Mouse (Mus musculus) kidney, postnatal 14 days (tissue): Measurements from ENCODE around the gene Arhgef3.
A peak's percentile ranks its signal among the peaks of the same experiment; 100 is the strongest.

ENCODE experiments used
- DNase-seq: peaks from one replicate; pipeline ENCODE4 v3.0.0; 2022; ENCODE audit warnings: mixed read lengths

Gene Arhgef3

DNA sequence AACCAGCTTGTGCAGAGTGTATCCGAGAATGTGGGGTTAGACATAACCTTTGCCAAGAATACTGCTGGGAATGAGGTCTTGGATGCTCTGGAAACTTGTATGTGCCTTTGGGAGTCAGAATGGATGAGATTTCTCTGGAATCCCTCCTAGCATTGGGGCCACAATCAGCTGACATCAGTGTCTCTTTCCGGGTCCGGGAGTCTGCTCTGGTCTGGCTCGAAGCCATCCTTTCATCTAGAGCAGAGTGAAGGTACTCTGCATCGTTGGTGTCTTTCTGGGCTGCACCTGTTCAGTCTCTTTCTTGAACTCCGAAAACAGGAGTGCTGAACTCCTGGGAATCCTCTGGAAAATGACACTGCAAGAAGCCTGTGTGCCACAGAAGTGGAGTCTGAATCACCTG is 1.3 kb downstream of the Arhgef3 start:
- no peak for DNase-seq

DNA sequence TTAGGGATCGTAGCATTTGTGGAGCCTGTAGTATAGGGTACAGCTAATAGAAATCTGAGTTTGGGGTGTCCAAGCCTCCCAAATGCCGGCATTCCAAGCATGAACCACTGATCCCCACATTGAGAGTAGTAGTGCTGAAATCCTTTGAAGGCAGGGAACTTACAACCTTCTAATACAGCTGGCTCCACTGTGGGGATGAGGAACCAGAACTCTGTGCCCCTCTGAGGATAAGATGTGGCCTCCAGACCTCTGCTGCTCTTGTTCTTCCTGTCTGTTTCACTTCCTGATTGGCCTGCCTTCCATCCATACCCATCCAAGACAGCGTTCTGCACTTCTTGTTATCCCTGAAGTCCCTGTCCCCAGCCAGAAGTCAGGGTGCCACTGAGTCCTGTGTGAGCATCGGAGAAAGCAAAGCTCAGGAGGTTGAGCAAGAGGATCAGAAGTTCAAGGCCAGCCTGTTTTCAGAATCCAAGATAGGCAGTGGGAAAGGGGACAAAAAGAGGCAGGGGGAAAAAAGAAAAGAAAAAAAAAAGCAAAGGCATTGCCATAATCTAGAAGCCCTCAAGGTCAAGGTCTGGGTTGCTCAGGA is 2.0 kb downstream of the Arhgef3 start:
- DNase-seq: no peak

DNA sequence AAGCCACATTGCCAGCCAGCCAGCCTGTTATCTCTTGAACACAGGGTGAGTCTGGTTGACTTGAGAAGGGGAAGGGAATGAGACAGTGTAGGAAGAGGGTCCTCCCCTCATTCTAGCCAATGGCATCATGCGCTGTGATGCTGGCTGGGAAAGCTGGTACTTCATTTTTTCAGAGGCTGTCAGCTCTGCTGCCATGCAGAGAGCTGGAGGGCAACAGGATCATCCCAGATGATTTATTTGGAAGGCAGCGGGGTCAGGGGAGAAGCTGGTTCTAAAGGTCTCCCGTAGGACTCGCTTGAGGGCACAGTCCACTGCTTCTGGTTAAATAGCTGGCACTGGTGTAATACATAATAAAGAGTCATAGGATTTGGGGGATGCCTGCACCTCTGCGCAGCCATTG is 3.8 kb downstream of the Arhgef3 start:
- peak; percentile 51 for DNase-seq

DNA sequence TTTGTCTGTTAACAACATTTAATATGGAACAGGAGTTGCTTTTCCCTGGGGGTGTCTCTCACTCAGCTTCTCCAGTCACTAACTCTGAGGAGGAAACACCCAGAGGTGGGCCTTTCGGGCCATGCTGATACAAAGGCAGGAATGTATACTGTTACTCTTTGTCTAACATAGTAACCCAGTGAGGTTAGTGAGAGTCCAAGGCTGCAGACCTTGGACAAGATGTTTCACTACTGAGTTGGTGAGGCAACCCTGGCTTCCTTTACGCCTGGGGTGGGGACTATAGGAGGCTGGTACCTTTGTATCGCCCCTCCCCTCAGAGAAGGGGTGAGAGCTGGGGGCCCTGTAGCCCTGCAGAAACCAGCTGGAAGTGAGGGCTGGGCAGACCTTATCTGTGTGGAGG is 7.9 kb downstream of the Arhgef3 start:
- DNase-seq: no peak

DNA sequence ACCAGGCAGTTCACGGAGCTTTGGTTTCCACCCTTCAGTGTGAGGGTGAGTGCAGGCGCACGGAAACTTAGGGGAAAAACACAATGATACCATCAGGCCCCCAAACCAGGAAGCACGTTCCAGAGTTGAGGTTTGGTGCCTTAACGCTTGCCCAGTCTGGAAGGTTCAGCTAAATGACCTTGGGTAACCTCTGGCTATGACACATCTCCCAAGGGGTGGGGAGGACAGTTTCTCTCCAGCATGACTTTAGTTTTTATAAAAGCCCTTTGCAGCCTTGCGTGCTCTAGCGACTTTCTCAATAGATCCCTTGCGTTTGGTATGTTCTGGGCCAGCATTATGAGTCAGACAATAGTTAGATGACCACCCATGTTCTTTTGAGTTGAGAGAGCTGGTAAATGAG is 8.8 kb downstream of the Arhgef3 start:
- peak; percentile 28 for DNase-seq

DNA sequence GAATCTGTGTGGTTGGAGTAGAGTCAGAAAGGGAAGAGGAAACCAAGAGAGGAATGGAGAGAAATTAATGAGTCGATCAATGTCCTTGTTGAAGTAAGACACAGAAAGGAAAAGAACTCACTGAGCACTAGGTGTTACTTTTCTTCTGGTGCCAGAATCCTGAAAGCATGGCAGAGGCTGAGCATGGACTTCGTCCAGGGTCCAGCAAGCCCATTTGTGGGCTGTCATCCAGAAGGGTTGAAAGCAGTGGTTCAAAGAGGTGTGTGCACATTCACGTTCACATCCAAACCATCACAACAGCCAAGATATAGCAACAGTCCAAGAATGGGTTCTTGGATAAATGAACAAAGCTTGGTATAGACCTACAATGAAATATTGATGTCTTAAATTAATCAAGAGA is 15.3 kb downstream of the Arhgef3 start:
- no peak for DNase-seq

DNA sequence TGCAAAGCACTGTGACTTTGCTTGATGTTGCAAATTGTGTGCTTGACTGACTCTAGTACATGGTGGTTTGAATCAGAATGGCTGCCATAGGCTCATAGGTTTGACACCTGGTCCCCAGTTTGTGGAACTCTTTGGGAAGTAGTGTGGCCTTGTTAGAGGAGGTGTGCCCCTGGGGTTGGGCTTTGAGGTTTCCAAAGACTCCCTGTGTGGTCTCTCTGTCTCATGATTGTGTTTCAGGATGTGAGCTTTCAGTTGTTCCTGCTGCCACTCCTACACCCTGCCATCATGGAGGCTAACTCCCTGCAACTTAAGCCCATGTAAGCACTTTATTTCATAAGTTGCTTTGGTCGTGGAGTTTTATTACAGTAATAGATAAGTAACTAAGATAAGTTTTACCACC is 16.0 kb downstream of the Arhgef3 start:
- no peak for DNase-seq

DNA sequence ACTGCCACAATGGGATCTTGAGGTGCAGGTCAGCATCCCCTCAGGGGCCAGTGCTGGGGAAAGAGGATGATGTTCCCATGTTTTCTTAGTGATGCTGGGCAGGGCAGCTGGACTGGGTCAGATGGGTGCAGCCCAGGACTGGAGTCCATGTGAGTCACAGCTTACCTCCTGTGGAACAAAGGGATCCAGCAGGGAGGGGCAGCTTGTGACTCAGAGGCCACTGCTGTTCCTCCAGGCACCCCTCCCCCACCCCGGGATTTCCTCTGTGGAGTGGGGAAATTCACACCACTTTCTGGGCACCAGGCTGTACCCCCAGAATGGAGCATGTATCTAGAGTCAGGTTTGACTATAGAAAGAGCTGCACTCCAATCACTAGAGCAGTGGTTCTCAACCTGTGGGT is 16.8 kb downstream of the Arhgef3 start:
- DNase-seq: no peak

DNA sequence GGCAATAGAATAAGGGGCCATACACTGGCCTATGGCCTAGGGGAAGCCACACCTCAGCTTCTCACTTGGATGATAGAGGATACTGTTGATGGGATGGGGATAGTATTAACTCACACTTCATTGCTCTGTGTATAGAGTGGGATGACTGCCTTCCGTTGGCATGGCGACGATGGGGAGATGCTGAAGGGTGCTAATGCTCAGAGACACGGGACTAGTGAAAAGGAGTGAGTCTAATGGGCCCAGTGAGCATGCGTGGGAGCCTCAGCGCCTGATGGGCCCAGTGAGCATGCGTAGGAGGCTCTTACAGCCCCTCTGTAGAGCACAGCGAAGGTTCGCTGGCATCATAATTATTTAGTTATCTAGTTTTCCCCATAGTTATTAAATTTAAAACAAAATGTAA is 24.2 kb downstream of the Arhgef3 start:
- no peak for DNase-seq

DNA sequence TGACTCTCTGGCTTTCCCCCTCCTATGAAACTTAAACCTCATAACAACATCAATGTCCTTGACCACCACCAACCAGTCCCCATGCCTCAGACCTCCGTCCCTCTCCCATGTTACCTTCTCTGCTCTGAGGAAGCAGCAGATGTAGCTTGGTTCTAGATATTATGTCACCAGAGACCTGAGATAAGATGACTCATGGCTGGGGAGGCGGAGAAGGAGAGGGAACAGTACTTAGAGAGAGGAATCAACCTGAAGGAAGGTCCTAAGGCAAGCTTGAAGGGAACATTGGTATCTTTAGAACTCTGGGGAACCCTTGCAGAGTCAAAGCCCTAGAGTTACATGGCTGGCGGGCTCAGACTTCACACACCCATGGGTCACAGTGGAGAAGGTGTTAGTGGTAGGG is 25.3 kb downstream of the Arhgef3 start:
- no peak for DNase-seq

DNA sequence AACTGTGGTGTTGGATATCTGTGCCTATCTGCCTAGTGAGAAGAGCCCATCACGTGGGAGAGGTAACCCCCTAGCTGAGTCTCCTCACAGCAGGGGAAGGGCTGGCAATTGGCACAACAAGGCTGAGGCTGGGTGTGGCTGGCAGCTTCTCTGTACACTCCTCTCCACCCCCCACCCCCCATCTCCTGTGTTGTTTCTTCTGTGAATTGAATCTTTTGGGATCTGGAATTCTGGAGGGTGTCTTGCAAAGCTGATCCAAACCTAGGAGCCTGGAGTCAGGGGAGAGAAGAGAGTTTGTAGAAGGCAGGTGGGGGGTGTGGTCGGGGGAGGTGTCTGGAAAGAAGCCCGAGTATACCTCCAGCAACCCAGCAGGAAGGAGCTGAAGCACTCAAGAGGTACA is 26.8 kb downstream of the Arhgef3 start:
- DNase-seq: no peak

DNA sequence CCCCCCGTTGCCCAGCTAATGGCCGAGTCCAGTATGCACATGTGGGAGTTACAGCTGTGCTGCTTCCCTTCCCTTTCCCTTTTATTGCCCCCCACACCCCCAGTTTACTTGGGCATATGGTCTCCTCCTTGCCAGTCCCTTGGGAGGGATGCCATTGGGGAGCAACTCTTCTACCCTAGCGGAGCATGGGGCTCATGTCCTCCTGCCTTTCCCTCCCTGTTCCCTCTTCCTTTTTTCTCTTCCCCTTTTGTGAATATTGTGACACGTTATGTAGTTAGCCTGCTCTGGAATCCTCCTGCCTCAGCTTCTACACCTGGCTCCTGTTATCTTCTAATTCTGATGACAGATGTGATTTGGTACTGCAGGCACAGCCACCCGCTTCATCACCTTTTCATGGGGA is 28.0 kb downstream of the Arhgef3 start:
- no peak for DNase-seq

DNA sequence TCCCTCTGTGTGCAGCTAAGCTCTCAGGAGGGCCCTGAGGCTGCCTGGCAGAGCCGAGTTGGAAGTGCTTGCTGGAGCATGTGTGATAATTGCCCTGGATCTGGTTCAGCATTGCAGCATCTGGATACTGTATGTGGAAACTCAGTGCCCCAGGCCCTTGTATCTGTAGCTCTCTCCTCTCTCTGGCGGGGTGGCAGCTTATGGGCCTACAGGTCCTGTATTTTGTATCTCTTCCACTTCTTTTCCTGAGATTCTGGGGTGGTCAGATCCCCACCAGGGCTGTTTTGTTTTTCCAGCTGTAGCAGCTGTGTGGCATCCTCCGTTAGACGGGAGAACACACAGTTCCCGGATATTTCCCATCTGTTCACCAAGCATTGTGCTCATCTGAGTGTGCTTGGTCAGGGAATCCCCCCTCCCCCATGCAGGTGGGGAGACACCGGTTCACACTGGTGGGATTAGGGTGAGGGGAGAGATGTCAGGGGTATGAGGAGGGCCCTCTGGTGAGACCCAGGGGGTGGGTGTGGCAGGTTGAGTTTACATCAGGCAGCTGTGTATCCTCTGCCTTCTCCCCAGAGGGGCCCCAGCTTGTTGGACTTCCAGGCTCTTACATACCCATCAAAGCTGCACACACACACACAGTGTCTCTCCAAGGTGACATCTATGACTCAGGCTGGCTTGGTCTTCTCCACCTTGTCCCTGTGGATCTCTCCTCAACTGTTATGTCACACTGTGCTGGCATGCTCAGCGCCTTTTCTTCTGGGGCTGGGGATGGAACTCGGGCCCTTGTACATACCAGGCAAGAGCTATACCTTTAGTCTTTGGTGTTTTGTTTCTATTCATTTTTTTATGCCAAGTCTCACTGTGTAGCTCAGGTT is 30.7 kb downstream of the Arhgef3 start:
- DNase-seq: no peak

DNA sequence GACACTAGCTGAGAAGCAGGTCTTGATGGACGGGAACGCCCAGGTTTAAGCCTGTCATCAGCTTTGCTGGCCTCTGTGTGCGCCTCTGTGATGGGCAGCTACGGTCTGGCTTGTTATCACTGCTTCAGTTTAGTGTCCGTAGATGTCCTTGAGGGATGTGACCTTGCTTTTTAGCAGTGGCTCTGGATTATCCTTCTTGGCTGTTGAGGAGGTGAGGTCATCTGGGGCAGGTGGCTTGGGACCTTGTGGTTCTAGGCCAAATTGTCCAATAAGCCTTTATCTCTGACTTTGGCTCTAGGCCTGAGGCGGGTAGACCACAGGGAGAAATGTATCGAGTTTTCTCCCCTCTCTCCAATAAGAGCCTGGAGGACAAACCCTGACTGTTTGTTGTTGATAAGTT is 33.0 kb downstream of the Arhgef3 start:
- DNase-seq: no peak

DNA sequence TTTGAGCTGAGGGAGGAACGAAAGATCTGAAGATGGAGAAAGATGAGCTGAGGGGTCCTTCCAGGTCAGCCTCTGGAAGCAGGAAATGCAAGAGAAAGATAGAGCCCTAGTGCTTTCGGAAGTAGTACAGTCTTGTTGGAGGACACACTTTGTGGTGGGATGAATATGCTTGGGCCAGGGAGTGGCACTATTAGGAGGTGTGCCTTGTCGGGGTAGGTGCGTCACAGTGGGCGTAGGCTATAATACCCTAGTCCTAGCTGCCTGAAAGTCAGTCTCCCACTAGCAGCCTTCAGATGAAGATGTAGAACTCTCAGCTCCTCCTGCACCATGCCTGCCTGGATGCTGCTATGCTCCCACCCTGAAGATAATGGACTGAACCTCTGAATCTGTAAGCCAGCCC is 34.7 kb downstream of the Arhgef3 start:
- DNase-seq: no peak

DNA sequence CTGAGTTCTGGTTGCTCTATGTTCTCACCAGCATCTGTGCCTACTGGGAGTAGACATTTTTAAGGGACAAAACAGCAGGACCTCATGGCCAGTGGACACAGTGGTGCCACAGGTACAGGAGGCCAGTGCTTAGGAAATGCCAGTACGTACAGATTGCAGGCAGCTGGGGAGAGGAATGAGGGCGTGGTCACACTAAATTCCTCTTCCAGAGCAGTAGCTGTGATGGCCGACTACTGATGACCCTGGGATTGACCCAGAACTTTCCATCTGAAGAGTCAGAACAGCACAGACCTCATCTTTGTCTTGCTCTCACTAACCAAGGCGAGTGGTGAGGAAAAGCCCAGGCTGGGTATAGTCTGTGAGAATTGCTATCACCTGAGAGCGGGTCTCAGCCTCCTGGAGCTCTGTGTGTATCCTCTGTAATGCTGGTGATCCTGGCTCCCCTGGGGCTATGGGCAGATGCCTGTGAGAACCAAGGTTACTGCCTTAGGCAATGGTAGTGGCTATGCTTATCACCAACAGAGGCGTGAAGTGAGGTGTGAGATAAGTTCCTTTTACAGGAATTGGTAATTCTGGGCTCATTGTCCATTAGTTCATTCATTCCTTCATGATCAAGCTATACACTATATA is 35.4 kb downstream of the Arhgef3 start:
- DNase-seq: no peak

DNA sequence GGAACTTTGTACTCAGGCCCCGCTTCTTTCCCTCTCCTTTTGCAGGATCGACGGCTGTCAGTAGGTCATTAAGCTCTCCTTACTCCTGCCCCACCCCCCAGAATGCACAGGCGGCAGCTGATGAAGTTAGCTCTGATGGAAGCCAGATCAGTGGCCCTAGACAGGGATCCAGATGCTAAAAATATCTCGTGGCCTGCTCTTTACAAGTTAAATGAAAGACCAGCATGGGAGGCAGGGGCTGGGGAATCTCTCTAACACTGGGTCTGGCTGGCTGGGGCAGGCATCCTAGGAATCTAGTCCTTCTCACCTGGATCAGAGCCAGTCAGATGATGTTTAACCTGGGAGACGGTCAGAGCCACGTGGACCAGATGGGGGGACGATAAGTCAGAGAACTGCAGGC is 36.7 kb downstream of the Arhgef3 start:
- DNase-seq: peak; percentile 79

DNA sequence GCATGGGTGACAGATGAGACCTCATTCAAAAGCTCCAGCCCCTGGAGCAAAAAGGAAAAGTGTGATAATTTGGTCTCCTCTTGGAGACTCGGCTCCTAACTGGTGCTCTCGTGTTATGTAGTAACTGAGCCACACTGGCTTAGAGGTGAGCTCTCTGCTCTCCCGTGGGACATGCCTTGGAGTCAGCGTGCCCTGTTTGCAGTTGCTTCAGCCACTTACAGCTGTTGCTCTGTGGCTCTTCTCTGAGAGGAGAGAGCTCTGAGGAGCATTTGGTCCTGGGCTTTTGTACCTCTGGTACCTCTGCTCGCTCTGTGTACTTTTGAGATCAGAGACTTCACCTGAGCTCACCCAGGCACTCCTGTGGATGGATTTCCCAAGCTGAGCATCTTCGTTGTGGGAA is 40.4 kb downstream of the Arhgef3 start:
- DNase-seq: no peak

DNA sequence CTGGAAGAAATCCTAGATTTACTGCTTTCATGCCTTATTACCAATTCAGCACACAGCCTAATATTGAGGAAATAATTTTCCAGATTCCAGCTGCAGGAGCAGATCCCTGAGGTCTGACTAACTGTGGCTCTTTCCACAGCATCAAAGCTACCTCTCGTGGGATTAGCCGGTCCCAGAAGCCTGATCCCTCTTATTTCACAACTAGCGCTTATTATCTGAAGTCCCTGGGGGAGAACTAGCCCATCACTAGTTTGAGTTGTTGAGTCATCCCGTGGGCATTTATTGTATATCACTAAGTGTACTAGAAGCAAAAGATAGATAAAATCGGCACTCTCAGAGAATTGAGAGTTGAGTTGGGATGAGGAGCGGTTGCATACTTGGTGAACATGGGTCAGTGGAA is 41.3 kb downstream of the Arhgef3 start:
- no peak for DNase-seq

DNA sequence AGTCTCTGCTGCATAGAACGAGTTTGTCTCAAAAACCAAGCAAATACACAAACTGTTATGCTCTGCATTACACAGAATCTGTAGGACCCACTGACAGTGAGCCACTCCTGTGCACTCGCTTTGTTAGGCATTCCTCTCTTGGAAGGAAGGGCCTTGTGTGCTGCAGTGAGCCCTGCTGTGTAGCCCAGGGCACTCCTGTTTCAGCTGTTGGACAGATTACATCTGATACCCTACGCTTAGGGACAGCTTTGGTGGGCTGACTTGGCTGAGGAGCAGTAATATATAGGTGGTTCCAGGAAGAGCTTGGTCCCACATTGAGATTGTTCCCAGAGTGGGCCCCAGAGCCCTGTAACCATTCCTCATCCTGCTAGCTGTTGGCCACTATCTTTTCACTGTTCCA is 43.4 kb downstream of the Arhgef3 start:
- DNase-seq: no peak

DNA sequence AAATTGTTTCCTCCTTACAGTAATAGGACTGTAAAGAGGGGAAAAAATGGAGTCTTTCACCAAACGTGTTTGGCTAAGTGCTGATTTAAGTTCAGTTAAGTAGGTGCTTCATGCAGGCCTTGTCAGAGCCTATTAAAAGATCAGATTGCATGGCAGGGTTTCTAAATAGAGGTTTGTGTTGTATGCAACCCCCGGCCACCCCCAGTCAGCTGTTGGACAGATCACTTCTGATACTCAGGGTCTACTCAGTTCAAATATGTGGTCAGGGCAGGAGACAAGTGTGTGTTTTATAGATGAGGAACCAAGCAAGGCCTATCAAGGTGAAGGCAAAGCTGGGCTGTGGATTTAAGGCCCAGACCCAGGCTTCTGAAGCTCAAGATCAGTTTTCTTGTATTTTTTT is 44.1 kb downstream of the Arhgef3 start:
- no peak for DNase-seq

DNA sequence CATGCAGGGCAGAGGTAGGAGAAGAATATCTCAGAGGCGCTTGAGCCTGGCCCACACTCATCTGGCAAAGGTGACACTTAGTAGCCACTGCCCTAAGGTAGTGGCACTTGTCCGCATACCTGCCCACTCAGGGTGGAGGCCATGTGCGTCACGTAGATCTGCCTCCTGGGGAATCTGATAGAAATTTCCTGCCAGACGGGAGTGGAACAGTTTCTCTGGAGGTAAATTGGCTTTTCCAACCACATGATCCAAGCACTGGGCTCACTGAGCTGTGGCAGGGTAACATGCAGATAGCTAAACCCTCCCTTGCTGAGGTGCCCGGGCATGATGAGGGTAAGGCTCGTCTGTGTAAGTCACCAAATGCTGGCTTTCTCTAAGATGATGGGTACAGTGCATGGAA is 46.1 kb downstream of the Arhgef3 start:
- no peak for DNase-seq

DNA sequence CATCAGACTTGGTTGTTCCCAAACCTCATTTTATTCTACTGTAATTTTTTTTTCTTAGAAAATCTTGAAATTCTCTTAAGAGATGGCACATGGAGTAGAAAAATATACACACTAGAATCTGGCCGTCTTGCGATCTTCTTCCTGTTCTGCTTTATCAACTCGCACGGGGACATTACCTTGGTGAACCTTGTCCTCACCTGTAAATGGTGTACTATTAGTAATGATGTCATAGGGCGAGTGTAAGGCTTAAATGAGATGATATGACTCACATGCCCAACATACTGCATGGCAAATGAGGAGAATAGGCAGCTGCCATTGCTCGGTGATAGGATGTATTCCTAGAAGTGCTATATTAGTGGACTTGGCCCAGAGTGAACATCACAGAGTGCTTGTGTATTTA is 49.9 kb downstream of the Arhgef3 start:
- DNase-seq: no peak

DNA sequence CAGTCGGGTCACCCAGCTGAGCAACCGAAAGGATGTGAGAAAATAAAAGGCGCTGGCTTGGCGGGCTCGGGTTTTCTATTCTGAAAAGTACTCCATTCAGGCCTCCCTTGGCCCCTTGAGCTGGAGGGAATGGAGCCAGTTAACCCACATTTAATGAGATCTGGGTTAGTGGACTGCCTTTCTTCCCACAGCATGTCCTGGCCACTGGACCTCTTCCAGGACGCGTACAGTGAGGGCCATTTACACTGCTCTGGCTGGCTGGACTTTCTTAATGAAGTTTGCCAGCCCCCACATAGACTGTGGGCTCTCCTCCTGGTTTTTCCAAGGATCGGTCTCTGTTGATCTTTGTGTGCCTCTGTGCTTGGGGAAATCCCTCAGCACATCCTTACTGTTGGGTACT is 52.1 kb downstream of the Arhgef3 start:
- DNase-seq: peak; percentile 44
